8 mouse cellular contexts compared by ENCODE assay signal in the genomic region with DNA sequence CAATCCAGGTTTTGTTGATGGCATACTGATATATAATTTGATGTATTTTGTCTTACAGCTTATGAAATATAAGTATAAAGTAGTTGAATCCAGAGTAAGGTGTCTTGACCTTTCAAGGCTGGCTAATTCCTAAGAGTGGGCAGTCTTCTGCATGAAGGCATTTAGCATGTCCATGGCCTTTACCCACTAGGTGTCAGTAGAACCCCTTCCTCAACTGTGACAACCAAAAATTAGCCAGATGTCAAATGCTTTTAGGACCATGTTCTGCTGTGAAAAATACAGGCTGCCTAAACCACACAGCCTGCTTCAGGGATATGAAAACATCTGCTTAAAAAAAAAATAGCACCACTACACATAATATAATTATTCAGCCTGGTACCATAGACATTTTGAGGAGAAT. TPM values are rescaled to one million over a fixed set of nuclear protein-coding genes. Genes with fewer than 3 reads are reported as not detected.
DNase-seq lines count a peak whose midpoint lies in the region; ATAC-seq lines count a peak whose summit lies in the region.

No protein-coding gene starts in this region.

- H3K9me3 ChIP-seq in limb, embryonic 11.5 days (ENCODE audit: control insufficient read depth, low read length), result no peaks in the 10 kb centered on the region
- H3K9me3 ChIP-seq in limb, embryonic 10.5 days (replicated peaks), result no peaks in the 10 kb centered on the region

- no peak overlapping the region for H3K4me3 ChIP-seq in limb, embryonic 11.5 days (ENCODE audit: low read depth, low read length)
- no peak overlapping the region for H3K4me3 ChIP-seq in limb, embryonic 10.5 days

- H3K9ac ChIP-seq in limb, embryonic 11.5 days (ENCODE audit: low read length), result no peak overlapping the region

- H3K27ac ChIP-seq in limb, embryonic 11.5 days (replicated peaks; ENCODE audit: low read depth, low read length), result no peak overlapping the region
- no peak overlapping the region for H3K27ac ChIP-seq in limb, embryonic 10.5 days

- no peaks in the 10 kb centered on the region; the same call in 1 of the 2 replicates for H3K4me1 ChIP-seq in limb, embryonic 11.5 days (ENCODE audit: control insufficient read depth, insufficient read depth, low read length)
- H3K4me1 ChIP-seq in limb, embryonic 10.5 days, result peaks cover 21% of the 10 kb centered on the region

- DNase-seq in cerebellum, postnatal 10 days, result peak; percentile 80 to 83
- DNase-seq in cerebellum, adult 9-11 months, result no peak
- DNase-seq in limb, embryonic 11.5 days (ENCODE audit: low spot score), result peak; percentile 76
- DNase-seq in limb, embryonic 10.5 days (ENCODE audit: low spot score), result no peak
- peak; percentile 37 to 64 for DNase-seq in kidney, postnatal 4 days
- DNase-seq in retina, postnatal 7 days (ENCODE audit: low read depth, low spot score), result peak; percentile 65
- DNase-seq in urinary bladder, postnatal 36 days (ENCODE audit: low spot score in 2 of 2), result no peak

- no peak for ATAC-seq in limb, embryonic 11.5 days (ENCODE audit: insufficient number of reproducible peaks, low FRiP score, low TSS enrichment, low read depth)
- peak; percentile 73 for ATAC-seq in common myeloid progenitor, adult 5-6 weeks (replicated peaks; ENCODE audit: low read depth, poor library complexity, severe bottlenecking)

- no peaks in the 10 kb centered on the region for H3K36me3 ChIP-seq in limb, embryonic 11.5 days (ENCODE audit: control insufficient read depth, insufficient read depth, low read length)
- no peaks in the 10 kb centered on the region for H3K36me3 ChIP-seq in limb, embryonic 10.5 days

- no peaks in the 10 kb centered on the region for H3K27me3 ChIP-seq in limb, embryonic 11.5 days (ENCODE audit: control insufficient read depth, insufficient read depth, low read length)
- no peaks in the 10 kb centered on the region for H3K27me3 ChIP-seq in limb, embryonic 10.5 days (ENCODE audit: low read depth, poor library complexity, severe bottlenecking)

- H3K4me2 ChIP-seq in limb, embryonic 11.5 days (ENCODE audit: low read depth, severe bottlenecking), result no peak overlapping the region

RNA-seq across cellular contexts. Expression of gene Arhgap29, which starts 11.8 kb away (rescaled TPM):
- polyA plus RNA-seq in limb, embryonic 11.5 days (2014; fragmentation: Nextera tagmentation; extraction: Ambion mirVana), result 42.0 and 43.7 TPM in 2 replicates
- polyA plus RNA-seq in limb, embryonic 10.5 days (2016; fragmentation: Nextera tagmentation; extraction: Ambion mirVana), result 32.0 and 39.7 TPM in 2 replicates
- total RNA-seq in common myeloid progenitor, adult 5-6 weeks (2017), result 1.7 and 2.6 TPM in 2 replicates

Comparison
In these comparisons a context has a peak if more than half of its experiments do, and no peak if none do; other contexts are left out.
1. DNase-seq: peak in cerebellum, postnatal 10 days (2 of 2), limb, embryonic 11.5 days (single experiment), kidney, postnatal 4 days (2 of 2) and retina, postnatal 7 days (single experiment); none in cerebellum, adult 9-11 months (single experiment), limb, embryonic 10.5 days (single experiment) and urinary bladder, postnatal 36 days (0 of 2).